Mouse (Mus musculus): ENCODE measurements around the gene Efcc1.
"Not testable (repeated sequence)": the region's sequence is repeated elsewhere in the genome, so short reads cannot be mapped to it uniquely, and the experiment has no call there.

Gene Efcc1

DNA sequence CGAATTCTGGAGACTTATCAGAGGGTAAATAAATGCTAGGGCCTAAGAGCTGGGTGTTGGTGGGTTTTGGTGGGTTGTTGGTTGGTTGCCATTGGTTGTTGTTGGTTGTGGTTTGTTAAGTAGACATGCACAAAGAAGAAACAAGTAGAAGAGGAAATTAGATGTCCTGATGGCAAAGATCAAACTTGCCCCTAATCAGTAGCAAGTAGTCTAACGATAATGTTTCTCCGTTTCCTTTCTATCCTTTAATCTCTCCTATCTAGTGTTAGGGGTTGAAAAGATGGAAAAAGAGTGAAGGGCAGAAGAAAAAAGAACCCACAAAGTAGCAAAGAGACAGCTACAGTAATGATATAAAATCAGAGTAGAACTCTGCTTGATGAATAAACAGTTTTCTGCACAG is 14.0 kb downstream of the Efcc1 start:
- DNase-seq (ENCODE audit: low spot score) = no peak

DNA sequence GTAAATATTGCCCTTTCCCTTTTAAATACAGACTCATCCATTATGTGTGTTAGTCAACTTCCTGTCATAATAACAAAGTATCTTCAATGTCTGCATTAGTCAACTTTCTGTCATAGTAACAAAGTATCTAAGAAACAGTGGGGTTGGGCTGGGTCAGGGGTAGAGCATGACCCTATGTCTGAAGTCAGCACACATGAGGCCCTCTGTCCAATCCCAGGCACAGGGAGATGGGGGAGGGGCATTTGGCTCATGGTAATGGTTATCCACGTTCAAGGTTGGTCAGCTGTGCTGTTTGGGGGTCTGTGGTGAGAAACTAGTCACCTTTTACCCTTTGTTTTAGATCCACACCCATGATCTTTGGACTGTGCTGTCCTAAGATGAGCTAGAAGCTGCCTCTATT is 14.6 kb downstream of the Efcc1 start:
- no peak for DNase-seq (ENCODE audit: low spot score)

DNA sequence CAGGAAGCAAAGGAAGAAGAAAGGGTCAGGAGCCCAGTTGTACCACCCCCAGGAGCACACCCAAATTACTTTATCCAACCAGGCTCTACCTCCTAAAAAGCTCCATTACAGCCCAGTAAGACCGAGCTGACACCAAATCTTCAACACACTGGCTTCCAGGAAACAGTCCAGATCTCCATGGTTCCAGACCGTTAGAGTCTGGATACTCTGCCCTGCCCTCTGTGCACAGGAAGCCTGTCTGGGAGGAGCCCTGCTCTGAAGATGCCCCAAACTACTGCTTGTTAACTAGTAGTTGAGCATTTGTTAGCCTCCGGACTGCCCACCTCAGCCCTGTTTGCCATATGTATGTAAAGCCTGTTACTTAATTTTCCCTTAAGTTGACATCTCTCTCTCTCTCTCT is 15.4 kb downstream of the Efcc1 start:
- DNase-seq (ENCODE audit: low spot score) = no peak

DNA sequence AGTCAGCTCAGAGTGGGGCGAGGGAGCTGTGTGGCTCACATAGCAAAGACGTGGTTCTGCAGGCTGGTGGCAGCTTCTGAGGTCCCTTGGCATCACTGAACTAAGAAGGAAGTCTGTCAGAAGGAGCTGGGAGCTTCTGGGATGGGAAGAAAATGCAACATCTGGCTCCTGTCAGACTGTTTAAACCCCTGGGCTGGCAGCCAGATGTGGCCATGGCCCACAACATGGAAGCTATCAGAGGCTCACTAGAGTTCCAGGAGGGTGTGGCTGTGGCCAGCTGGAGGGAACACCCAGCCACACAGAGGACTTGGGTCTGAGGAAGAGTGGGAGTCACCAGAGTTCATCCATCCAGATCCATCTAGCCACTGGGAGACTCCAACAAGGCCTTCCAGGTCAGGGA is 16.2 kb downstream of the Efcc1 start:
- no peak for DNase-seq (ENCODE audit: low spot score)

DNA sequence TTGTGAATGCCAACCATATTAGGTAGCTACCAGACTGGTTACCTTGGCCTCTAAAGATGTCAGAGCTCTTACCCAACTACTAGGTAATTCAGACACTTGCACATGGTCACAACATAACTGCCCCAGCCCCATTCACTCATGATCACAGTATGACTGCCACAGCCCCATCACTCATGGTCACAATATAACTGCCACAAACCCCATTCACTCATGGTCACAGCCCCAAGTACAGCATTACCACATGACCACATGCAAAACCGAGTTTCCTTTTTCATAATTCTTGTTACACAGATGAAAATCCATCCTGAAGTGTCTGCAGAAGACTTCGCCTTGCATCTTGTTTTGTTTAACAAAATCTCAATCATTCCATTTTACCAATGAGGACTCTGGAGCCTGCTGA is 17.4 kb downstream of the Efcc1 start:
- no peak for DNase-seq (ENCODE audit: low spot score)

DNA sequence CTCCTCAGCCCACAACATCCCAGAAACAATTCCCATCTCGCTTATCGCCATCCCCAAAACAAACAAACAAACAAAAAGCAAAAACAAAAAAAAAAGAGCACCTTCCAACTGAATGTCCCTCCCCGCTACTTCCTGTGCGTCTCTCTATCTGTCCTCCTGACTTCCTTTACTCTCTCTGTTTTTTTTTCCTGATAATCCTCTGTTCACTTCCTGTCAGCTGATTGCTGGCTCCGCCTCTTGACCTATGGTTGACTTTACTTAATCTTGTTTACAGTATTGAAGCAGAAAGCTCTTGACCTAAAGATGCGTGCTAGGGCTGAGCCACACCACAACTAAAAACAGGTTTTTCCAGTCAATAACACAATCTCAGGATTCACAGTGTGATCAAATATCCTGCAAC is 17.9 kb downstream of the Efcc1 start:
- DNase-seq (ENCODE audit: low spot score) = no peak

DNA sequence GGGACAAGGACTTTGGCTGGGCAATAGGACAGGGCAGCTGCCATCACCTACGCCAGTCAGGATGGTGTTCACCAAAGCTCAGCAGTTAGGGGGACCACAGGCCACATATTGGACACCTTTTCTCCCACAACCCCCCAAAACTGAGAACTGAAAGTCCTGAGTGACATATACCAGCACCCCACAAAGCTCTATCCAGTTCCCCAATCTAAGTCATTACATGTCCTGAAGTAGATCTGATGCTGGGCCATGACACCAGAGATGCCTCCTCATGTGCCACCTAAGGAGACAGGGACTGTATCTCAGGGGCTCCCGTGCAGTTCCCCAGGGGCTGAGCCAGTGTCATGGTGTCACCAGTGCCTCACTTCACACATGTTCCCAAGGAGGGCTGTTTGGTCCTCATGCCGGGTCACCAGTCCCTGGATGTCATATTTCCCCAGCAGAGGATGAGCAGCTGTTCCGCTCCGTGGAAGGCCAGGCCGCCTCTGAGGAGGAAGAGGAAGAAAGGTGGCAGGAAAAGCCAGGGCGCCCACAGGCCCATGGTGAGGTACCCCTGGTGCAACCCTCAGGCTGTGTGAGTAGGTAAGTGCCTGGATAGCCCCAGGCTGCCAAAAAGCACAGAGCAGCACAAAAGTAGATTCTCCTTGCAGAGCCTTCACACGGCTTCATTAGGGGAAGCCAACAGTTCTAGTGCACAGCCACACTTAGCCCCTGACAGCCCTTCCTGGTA is 19.7 kb downstream of the Efcc1 start:
- DNase-seq (ENCODE audit: low spot score) = no peak

DNA sequence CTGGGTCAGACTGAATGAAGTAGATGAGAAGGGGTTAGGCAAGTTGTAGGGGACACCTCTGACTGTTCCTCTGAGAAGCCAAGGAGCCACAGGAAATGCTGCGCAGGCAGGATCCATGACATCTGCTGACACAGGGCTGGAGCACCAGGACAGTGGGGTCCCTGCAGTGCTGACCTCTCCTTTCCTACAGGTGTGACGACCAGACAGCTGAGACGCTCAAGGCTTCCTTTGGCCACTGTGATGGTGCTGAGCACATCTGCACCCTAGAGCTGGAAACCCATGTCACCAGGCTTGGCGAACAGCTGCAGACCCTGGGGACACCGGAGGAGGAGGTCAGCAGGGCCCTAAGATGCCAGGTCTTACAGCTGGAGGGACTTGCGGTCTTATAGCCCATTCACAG is 20.9 kb downstream of the Efcc1 start:
- DNase-seq (ENCODE audit: low spot score) = no peak

DNA sequence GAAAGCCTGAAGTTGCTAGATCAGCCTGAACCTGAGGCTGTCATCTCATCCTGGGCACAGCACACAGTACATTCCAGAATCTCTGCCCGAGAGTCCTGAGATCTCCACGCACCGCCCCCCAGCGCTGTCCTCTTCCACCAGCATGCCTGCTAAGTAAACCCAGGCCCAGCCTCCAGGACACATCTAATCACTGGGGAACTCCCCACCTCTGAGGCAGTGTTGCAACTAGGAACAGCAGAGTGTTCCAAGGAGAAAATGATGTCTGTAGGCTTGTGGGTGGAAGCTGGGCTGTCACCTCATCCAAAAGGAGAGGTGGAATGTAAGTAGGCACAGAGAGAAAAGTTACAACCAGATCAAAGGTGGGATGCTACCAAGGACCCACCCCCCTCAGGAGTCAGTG is 24.5 kb downstream of the Efcc1 start:
- no peak for DNase-seq (ENCODE audit: low spot score)

DNA sequence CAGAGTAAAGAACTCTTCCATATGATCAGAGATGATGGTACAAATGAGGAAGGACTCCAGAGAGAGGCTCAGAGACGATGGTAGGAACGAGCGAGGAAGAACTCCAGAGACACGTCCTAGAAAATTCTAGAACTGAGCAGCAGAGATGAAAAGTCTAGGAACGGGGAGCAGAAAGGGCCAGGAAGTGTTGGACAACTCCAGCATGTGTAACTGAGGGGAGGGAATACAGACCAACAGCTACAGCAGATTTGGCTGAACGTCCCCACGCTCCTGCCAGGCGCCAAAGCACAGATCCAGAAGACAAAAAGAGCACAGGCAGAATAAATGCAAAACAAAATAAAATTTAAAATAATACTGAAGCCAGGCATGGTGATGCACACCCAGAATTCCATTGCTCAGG is 26.2 kb downstream of the Efcc1 start:
- DNase-seq (ENCODE audit: low spot score) = no peak

DNA sequence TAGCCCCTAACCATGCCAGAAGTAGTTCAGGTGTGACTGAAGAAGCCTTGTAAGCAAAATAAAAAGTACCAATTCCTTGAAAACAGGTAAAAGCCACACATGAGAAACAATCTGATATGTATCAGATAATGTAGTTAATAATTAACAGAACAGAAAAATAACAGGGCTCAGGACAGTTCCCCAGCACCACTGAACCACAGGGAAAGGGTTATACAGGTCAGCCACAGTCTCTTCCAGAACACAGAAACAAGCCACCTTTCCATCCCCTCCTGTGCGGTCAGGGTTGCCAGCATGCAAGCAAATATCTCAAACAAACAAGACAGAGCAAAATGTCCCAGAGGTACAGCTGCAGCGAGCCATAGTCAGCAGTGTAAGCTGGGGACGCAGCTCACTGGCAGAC is 28.7 kb downstream of the Efcc1 start:
- peak; percentile 42 for DNase-seq (ENCODE audit: low spot score)

DNA sequence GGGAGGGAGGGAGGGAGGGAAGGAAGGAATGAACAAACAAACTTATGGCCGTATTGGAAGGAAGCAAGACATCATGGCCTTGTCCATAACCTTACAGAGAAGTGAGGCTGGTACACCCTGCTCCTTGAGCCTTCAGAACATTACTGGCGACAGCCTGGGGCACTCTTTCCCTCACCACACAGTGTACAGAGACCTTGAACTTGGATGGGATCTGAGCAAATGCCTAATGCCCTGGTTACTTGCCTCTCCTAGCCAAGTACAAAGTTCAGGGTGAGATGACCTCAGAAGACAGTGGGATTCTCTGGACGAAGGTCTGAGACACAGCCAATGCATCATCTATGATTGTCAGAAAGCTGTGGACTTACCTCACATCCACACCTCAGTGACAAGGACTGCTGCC is 29.2 kb downstream of the Efcc1 start:
- no peak for DNase-seq (ENCODE audit: low spot score)

DNA sequence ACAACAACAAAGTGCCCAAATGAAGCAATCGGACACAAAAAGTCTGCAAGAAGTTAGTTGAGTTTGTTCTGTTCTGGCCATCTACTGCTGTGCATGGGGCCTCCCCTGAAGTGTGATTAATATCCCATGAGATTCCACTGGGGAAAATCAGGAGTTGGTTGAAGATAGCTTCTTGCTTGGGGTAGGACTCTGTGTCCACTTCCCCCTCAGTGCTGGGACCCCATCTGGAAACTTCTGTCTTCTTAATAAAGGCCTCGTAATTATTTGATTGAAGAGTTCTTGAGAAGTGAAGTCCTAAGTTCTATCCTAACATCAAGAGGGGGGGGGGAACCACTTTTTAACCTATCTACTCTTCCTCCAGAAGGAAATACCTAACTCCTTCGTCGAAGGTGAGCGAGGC is 31.5 kb downstream of the Efcc1 start:
- DNase-seq (ENCODE audit: low spot score) = no peak

DNA sequence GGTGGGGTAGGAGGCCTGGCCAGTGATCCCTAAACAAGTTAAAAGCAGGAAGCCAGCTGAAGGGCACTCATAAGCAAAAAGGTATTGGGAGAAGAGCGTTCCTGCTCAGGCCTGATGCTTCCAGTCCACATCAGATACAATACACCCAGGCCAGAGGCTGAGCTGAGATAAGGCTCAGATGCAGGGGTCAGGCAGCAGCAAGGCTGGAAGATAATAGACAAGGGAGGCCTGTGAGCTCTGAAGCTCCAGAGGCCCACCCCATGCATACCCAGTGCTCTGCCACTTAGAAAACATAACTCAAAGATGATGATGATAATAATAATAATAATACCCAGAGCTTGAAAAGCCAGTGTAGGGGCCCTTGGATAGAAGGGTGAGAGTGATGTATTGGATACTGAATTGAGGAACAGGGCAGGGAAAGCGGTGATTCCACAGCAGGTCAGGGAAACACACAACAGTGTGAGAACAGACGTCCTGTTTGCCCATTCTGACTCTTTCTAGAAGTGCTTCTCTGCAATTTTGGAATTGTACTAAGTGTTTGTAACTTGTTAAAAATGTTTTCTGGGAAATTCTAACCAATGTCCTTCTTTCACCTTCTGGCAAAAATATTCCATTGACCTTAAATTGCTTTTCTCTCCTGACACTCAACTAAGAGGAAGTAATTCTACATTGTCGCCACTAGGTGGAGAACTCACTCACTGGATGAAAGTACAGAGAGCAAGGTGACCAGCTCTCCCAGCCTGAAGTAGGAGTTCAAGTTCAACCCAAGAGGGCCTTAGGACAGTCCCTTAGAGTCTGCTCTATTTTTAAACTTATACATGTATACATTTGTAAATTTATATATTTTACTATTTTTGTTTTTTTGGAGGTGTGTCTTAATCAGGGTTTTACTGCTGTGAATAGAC is 33.0 kb downstream of the Efcc1 start:
- DNase-seq (ENCODE audit: low spot score) = no peak

DNA sequence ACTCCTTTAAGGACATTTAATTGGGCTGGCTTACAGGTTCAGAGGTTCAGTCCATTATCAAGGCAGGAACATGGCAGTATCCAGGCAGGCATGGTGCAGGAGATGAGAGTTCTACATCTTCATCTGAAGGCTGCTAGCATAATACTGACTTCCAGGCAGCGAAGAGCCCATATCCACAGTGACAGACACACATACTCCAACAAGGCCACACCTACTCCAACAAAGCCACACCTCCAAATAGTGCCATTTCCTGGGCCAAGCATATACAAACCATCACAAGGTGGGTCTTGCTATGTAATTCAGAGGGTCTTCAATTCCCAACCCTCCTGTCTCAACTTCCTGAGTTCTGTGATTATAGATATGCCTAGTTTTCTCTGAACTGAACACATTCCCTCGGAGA is 33.6 kb downstream of the Efcc1 start:
- DNase-seq (ENCODE audit: low spot score) = not testable (repeated sequence)

DNA sequence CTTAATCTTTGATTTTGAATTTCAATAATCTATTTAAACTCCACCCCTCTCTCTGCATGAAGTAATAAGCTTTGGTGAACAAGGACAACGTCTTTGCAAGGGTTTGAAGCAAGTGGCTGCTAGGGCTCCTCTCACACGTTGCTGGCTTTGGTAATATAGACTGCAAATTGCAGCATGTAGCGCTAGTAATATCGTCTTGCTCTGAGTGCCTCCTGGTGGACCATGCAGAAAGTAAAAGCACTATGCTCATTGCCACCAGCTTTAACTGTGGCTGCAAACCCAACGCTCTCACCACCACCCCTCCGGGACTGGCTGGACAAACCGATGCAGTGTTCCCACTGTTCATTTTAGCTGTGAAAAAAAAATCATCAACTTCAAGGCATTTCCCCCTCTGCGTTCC is 40.0 kb downstream of the Efcc1 start:
- no peak for DNase-seq (ENCODE audit: low spot score)

DNA sequence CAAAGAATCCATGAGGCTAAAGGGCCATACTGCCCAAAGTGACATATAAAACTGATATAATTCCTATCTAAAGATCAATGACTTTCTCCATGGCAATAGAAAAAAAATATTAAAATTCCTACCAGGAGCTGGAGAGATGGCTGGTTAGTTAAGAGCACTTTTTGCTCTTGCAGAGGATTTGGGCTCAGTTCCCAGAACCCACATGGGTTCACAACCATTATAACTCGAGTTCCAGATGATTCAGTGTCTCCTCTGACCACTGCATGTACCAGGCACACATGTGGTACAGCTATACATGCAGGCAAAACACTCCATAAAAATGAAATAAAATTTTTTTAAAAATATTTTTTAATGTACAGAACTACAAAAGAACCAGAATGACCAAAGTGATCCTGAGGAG is 43.8 kb downstream of the Efcc1 start:
- DNase-seq (ENCODE audit: low spot score) = no peak

DNA sequence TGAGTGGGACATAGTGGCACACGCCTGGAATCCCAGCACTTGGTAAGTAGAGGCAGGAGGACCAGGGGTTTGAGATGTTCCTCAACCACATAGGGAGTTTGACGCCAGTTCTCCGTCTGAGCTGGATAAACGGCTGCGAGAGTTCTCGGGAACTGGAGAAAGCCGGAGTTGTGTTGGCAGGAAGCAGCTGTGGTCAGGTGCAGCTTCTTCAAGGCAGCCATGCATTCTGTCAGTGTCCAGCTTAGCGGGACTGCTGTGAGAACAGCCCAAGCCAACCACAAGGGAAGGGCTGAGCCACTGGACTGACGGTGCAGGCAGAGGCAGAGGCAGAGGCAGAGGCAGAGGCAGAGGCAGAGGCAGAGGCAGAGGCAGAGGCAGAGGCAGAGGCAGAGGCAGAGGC is 44.2 kb downstream of the Efcc1 start:
- no peak for DNase-seq (ENCODE audit: low spot score)

DNA sequence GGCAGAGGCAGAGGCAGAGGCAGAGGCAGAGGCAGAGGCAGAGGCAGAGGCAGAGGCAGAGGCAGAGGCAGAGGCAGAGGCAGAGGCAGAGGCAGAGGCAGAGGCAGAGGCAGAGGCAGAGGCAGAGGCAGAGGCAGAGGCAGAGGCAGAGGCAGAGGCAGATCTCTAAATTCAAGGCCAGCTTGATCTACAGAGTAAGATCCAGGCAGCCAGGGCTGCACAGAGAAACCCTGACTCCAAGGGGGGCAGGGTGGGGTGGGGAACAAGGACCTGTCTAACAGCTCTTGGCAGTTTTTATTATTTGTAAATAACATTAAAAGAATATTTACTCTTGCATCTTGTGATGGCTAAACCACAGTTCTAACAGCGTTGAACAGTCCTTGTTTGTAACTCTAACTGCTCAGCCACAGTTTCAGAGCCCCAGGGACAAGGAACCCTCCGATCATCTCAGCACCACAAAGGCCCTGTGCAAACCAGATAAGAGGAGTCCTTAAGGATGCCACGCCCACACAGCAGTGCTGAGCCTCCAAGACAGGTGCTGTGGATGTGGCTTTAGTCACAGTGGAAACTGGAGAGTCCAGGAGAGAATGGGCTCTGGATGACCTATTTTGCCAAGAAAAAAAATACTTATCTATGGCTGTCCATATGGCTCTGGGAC is 45.0 kb downstream of the Efcc1 start:
- DNase-seq (ENCODE audit: low spot score) = peak; percentile 15

DNA sequence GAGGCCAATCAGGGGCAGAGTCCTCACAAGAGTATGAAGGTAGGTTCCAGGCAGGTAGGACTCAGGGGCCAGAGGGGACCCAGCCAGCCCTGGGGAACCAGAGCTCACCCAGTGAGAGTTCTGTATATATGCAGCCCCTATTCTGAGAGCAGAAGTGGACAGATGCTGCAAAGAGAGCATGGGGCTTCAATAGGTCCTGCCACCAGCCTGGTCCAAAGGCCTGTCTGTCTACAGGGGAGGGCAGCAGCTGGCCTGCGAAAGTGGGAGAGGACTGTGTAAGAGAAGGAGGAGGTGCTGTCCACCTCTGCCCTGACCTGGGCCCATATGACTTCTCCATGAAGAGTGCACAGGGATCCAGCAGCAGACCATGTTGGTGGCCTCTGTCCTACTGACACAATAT is 46.0 kb downstream of the Efcc1 start:
- no peak for DNase-seq (ENCODE audit: low spot score)

DNA sequence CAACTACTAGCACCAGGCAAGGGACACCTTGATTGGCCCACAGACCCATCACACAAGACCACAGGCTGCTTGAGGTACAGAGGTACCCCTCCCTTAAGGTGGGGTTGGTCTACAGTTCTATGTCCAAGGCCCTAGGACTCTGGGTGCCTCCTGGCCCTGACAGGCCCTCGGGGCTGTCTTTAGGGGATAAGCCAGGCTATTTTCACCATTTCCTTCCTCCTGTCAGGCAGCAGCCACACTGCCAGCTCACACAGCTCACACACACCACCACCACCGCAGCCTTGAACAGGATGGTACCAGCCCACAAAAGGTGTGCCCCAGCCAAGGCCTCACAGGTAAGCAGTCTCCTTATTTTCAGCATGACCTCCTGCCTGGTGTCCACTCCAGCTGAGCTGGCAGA is 47.2 kb downstream of the Efcc1 start, which contains the start of gene Gp9:
TSS of gene Gp9 (plus strand) at position 231 of the 400 bp plus-strand sequence.
- no peak for DNase-seq (ENCODE audit: low spot score)

DNA sequence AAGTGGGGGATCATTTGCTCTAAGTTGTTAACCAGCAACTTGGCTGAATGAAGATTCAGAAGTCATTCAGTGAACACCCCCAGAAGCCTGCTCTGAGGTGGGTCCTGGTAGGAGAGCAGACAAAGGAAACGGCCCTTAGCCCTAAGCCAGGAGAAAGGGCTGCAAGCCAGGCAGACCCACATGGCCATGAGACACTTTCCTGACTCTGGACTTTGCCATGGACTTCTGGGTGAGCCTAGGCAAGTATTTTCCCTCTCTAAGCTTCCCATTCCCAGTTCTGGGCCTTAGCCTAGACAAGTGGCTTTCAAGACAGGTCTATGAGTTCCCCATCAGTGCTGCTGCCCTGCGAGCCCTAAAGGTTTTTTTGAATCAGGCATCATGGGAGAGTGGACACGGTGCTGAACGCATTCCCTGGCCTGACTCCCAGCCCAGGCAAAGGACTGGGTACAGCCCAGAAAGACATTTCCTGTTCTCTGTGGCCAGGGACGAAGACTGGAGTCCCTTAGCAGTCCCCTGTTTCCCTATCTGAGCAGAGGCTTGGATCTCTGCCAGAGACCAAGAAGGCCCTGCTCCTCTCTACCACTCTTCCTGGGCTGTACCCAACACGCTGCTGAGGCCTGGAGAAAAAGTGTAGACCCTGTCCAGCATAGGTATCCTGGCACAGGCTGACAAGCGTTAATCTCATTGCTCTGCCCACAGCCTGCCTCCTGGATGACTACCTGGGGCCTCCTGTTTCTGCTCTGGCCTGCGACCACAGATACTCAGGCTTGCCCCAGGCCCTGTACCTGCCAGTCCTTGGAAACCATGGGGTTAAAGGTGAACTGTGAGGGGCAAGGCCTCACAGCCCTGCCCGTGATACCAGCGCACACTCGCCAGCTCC is 47.9 kb downstream of the Efcc1 start:
- no peak for DNase-seq (ENCODE audit: low spot score)
